Mouse (Mus musculus): ENCODE measurements around the gene Bak1. TPM values are rescaled to one million over a fixed set of nuclear protein-coding genes. Genes with fewer than 3 reads are reported as not detected.

The Bak1 gene
- total and polyA plus RNA-seq, 3 experiments, result 75.4 to 150 TPM; not detected in 1

DNA sequence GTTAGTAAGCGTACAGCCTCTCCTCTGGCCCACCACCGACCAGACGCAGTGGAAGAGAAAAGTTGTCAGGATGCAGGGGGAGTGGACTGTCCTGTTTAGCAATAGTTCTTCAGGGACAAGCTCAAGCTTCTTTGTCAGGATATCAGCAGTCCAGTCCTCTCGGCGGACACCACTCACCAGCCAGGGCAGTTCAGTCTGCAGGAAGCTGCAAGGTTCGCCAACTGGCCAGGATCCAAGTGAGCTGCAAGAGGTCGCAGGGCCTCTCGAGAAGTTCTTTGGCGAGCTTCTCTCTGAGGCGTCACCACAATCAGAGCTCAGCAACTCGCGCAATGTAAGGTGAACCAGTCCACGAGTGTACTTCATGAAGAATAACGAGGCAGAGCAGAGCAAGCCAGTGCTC, 34.4 kb downstream of the Bak1 start:
- TF ChIP-seq BHLHE40 (IDR thresholded peaks at IDR 0.05; ENCODE audit: borderline replicate concordance, low read depth, low read length) (no peak), ZKSCAN1 (IDR thresholded peaks at IDR 0.05; ENCODE audit: low read depth, low read length) (no peak), NELFE (IDR thresholded peaks at IDR 0.05; ENCODE audit: low read depth, low read length) (no peak)
- Histone ChIP-seq H3K9me3 (replicated peaks; ENCODE audit: insufficient read depth, low read length) (no peaks in the 10 kb centered on the region), H3K27ac (ENCODE audit: control insufficient read depth, low read depth, low read length) (no peak overlapping the region), H3K4me3 (ENCODE audit: control insufficient read depth in 1 of 2, insufficient read depth in 1 of 2, low read depth in 2 of 2, low read length in 2 of 2) (no peak overlapping the region), H3K79me2 (ENCODE audit: control insufficient read depth, insufficient read depth, low read length, poor library complexity) (no peaks in the 10 kb centered on the region), H3K4me1 (ENCODE audit: control insufficient read depth in 1 of 2, insufficient read depth in 2 of 2, low read length in 2 of 2) (no peaks in the 10 kb centered on the region; a peak in 2 of 4 replicates), H3K9ac (ENCODE audit: control insufficient read depth, low read depth, low read length, poor library complexity, severe bottlenecking) (no peak overlapping the region), H3K27me3 (ENCODE audit: control insufficient read depth in 1 of 2, insufficient read depth in 2 of 2, low read length in 2 of 2) (no peaks in the 10 kb centered on the region), H3K36me3 (ENCODE audit: control insufficient read depth in 1 of 2, insufficient read depth in 2 of 2, low read length in 2 of 2) (no peaks in the 10 kb centered on the region)
- DNase-seq (ENCODE audit: low read depth, low spot score), result no peak

DNA sequence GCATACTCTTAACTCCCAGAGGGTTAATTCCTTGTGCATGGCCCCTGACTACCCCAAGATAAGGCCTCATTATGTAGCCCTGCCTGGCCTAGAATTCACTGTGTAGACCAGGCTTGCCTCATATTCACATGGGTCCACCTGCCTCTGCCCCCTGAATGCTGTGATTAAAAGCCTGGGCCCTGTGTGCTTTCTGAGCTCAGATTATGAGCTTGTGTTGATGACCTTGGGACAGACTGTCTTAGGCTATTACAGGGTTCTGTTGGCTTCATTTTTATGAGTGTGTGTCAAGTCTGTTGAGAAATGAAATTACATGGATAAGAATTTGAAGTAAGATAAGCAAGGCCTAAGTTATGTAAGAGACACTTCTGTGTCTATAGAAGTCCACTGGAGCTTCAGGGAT, 38.3 kb downstream of the Bak1 start:
- Histone ChIP-seq H3K9ac (ENCODE audit: control insufficient read depth, low read depth, low read length, poor library complexity, severe bottlenecking) (no peak overlapping the region), H3K4me1 (ENCODE audit: control insufficient read depth in 1 of 2, insufficient read depth in 2 of 2, low read length in 2 of 2) (no peaks in the 10 kb centered on the region; a peak in 2 of 4 replicates), H3K9me3 (replicated peaks; ENCODE audit: insufficient read depth, low read length) (no peaks in the 10 kb centered on the region), H3K36me3 (ENCODE audit: control insufficient read depth in 1 of 2, insufficient read depth in 2 of 2, low read length in 2 of 2) (no peaks in the 10 kb centered on the region), H3K4me3 (ENCODE audit: control insufficient read depth in 1 of 2, insufficient read depth in 1 of 2, low read depth in 2 of 2, low read length in 2 of 2) (no peak overlapping the region), H3K27me3 (ENCODE audit: control insufficient read depth in 1 of 2, insufficient read depth in 2 of 2, low read length in 2 of 2) (no peaks in the 10 kb centered on the region), H3K27ac (ENCODE audit: control insufficient read depth, low read depth, low read length) (no peak overlapping the region), H3K79me2 (ENCODE audit: control insufficient read depth, insufficient read depth, low read length, poor library complexity) (no peaks in the 10 kb centered on the region)
- no peak for TF ChIP-seq ETS1 (IDR thresholded peaks at IDR 0.05; ENCODE audit: low read depth, low read length)
- no peak for TF ChIP-seq MYC (IDR thresholded peaks at IDR 0.05; ENCODE audit: low read depth, low read length)
- TF ChIP-seq RAD21 (IDR thresholded peaks at IDR 0.05; ENCODE audit: low read depth, low read length), result no peak
- TF ChIP-seq USF2 (IDR thresholded peaks at IDR 0.05; ENCODE audit: borderline replicate concordance in 1 of 2, insufficient read depth in 1 of 2, low read depth in 1 of 2, low read length in 2 of 2), result no peak
- no peak for TF ChIP-seq ZNF384 (IDR thresholded peaks at IDR 0.05; ENCODE audit: low read depth, low read length)
- no peak for TF ChIP-seq GABPA (IDR thresholded peaks at IDR 0.05; ENCODE audit: low read depth, low read length)
- no peak for TF ChIP-seq TCF12 (IDR thresholded peaks at IDR 0.05; ENCODE audit: low read depth, low read length)
- no peak for TF ChIP-seq UBTF (IDR thresholded peaks at IDR 0.05; ENCODE audit: borderline replicate concordance, insufficient read depth, low read depth, low read length)
- TF ChIP-seq POLR2AphosphoS5 (IDR thresholded peaks at IDR 0.05; ENCODE audit: borderline replicate concordance, low read depth, low read length), result no peak
- TF ChIP-seq BHLHE40 (IDR thresholded peaks at IDR 0.05; ENCODE audit: borderline replicate concordance, low read depth, low read length), result no peak
- TF ChIP-seq HCFC1 (IDR thresholded peaks at IDR 0.05; ENCODE audit: low read depth, low read length), result no peak
- DNase-seq (ENCODE audit: low read depth, low spot score), result no peak

All from MEL (cell line).